Mouse (Mus musculus) cerebellum, adult (tissue): ENCODE measurements at regions not wholly inside any gene's neighbourhood (a gene's known extent, or its start where the extent isn't known, plus 50 kb on each side); places are given as distances from the start of the nearest gene placed in this dataset.
A peak's percentile ranks its signal among the peaks of the same experiment; 100 is the strongest.

Experiments used
- ATAC-seq: cut with Nextera tagmentation; 2 replicates; pipeline ENCODE4 v1.9.2; 2017; ENCODE audit warnings: mild to moderate bottlenecking, moderate library complexity, mixed read lengths; ENCODE audit not compliant: insufficient number of reproducible peaks, low FRiP score, low TSS enrichment

- no peak for ATAC-seq
Observed at GRCm38 (mm10) chr14:58842196-58842886, 300.4 kb downstream of the 1700129C05Rik start.

- no peak for ATAC-seq
Observed at GRCm38 (mm10) chr14:58822938-58823337, 319.8 kb downstream of the 1700129C05Rik start.

DNA sequence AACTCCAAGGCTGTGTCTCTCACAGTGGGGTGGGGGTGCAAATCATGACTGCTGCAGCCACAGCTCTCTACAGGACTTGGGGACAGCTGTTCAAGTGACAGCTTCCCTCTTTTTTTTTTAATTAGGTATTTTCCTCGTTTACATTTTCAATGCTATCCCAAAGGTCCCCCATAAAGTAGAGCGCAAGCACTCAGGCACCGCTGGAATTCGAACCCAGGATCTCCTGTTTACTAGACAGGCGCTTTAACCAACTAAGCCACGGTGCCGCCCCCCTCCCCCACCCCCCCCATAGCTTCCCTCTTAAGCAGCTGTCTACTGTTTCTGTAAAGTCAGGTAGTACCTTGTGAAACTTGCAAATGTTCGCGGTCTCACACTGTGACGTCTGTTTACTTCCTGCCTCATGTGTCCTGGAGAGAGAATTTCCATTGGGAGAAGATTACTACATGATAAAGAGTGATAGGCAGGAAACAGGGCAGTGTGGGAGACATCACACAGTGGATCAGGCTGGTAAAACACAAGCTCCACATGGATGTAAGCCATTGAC is 324.7 kb downstream of the 1700129C05Rik start:
- ATAC-seq: no peak

DNA sequence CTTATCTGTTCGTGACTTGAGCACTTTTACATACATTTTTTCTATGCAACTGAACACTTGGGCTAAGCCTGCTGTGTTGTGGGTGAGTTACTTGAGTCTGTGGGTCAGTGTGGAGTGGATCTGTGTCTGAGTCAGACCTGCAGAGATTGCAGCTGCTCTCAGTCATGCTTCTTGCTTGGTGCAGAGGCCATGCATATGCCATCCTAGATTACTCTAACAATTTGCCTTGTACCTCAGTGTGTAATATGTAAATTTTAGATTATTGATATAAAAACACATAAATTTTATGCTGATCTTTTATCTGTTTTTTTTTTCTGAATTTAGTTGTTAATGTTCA is 326.2 kb downstream of the 1700129C05Rik start:
- ATAC-seq: no peak

GRCm38 (mm10) chr14:58815616-58816539 is 326.8 kb downstream of the 1700129C05Rik start:
- no peak for ATAC-seq

GRCm38 (mm10) chr14:58812585-58812984 is 330.1 kb downstream of the 1700129C05Rik start:
- no peak for ATAC-seq

DNA sequence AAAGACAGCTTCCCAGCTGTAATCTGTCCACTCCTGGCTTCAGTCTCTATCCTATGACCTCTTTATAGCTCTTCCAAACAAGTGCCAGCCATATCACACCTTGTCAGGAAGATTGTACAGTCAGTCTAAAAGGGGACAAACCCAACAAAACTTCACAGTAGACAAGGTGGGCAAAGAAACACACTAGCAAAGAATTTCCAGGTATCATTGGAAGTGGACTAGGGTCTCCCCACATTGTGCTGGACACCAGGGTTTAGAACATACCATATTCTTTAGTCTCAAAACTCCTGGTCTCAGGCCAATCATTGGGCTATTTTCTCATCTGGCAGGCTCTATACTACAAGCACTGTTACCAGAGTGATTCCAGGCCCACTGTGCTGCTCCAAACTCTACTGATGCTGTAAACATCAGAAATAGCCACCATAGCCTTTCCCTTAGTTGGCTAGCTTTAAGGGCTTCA is 341.3 kb downstream of the 1700129C05Rik start:
- ATAC-seq: no peak

DNA sequence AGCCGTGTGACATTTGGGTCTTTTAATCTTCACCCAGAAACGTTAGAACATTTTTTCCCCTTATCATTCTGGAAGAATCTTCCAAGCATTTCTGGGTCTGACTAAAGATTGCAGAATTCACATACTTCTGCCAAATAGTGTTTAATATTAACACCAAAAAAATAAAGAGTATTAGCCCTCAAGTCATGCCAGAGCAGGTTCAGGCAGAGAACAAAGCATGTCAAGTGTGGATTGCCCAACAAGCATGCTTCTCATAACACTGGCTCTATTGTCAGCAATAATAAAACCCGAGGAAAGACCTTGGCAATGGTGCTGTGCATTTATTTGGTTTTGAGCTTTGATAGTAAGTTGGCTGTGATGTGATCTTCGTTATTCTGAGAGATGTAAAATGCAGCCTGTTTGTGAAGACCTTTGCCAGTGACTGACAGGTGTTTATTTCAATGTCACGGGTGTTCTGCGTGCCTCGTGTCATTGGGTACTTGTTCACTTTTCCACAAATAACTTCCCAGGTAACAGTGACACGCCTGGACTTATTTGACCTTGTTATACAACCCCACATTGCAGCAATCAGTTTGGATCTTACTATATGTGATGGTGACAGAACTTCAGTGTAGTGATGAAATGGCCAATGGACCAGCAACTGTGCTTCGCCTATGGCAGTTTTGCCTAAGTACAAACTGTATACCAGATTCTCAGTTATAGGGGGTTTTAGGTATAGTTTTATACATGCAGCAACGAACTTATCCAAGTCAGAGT is 354.3 kb downstream of the 1700129C05Rik start:
- ATAC-seq: no peak

DNA sequence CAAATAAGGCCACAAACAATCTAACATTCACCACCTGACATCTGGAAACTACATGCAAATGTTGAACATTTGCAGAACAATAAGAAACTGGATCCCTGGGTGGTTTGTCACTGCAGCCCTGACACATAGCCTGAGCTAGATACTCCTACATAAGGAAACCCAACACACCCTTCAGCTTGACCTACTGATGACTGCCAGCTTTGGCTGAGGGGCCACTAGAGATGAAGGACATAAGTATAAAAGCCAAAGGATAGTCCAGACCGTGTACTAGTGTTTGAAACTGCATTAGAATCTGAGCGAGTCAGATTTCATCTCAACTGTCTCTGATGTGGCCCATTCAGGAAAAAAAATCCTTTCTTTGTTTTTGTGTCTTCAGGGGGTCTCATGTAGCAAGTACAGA is 355.1 kb downstream of the 1700129C05Rik start:
- 0 out of 2 replicates have a peak, but pooled peaks have one; percentile 13 for ATAC-seq

GRCm38 (mm10) chr14:58786791-58787491 is 355.8 kb downstream of the 1700129C05Rik start:
- peak; percentile 96 for ATAC-seq

DNA sequence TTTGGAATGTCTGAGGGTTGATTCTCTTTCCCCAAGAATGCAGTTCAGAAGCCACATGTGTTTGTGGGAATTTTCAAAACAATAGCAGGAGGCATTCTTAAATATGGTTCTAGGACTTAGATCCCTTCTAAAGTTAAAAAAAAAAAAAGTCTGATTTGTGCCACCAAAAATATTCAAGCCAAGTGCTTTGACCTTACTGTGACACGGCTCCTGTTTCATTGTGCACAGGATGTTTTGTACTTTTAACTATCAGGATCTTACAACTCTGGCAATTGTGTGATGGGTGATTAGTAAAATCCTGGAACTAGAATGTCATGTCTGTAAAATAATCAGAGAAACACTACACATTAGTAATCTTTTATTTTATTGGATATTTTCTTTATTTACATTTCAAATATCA is 359.5 kb downstream of the 1700129C05Rik start:
- no peak for ATAC-seq

- no peak for ATAC-seq
Observed at GRCm38 (mm10) chr14:58780306-58780705, 362.4 kb downstream of the 1700129C05Rik start.

GRCm38 (mm10) chr14:58778675-58779074 is 364.0 kb downstream of the 1700129C05Rik start:
- ATAC-seq: no peak

- no peak for ATAC-seq
Observed at GRCm38 (mm10) chr14:58761291-58761690, 381.4 kb downstream of the 1700129C05Rik start.

- no peak for ATAC-seq
Observed at GRCm38 (mm10) chr14:58759759-58760158, 382.9 kb downstream of the 1700129C05Rik start.

GRCm38 (mm10) chr14:58753781-58754180 is 388.9 kb downstream of the 1700129C05Rik start:
- ATAC-seq: no peak

GRCm38 (mm10) chr14:58753136-58753535 is 389.6 kb downstream of the 1700129C05Rik start:
- ATAC-seq: no peak

DNA sequence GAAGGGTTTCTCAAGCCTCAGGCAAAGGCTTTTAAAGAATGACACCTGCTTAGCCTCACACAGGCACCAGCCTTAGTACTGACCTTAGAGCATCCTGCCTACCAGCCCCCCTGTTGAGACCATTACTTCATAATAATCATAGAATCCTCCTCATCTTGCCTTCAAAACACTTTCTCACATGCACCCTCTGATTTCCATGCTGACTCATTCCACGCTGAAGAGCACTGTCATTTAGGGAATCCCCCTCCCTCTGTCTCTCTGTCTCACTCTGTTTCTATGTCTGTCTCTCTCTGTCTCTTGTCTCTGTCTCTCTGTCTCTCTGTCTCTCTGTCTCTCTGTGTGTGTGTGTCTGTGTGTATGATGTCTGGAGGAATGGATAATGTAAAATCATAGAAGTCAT is 416.3 kb downstream of the 1700129C05Rik start:
- no peak for ATAC-seq

DNA sequence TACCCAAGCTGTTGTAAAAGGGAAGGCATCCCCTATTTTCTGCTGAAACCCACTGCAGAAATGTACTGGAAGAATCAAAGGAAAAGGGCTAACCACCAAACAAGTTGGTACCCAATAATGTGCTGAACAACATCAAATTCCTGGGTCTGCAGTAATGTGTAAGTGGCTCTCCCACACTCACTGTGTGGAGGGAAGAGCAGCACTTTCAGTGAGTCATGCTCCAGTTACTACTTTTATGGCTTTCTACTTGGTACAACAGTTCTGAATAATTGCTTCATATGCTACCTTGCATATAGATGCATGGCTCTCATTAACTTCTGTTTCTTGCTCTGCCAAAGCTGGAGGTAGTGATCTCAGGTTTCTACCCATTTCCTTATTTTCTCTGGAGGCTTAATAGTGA is 427.8 kb downstream of the 1700129C05Rik start:
- ATAC-seq: no peak

DNA sequence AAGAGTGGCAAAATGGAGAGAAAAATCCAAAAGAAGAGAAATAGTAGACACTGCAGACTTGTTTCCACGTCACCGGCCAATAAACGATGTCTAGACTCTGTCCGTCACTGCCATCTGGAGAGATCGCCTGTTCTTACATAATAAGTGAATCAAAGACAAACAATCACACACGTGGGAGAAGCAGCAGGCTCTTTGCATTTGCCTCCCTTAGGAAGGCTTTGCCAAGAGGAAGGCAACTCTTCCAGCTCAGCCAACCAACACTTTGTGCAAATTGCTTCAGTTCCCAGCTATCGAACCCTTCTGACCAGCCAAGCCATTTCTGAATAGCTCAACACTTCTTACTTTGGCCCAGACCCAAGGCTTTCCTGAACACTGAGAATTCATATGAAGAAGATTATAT is 432.8 kb downstream of the 1700129C05Rik start:
- ATAC-seq: peak; percentile 83
